Mouse (Mus musculus) ovary, postnatal 10 days (tissue): Measurements from ENCODE around the gene Lce1c.
"Not testable (repeated sequence)": the region's sequence is repeated elsewhere in the genome, so short reads cannot be mapped to it uniquely, and the experiment has no call there.

Experiments used
- DNase-seq: peaks from one replicate; pipeline ENCODE4 v3.0.0; 2022; ENCODE audit warnings: low spot score

Lce1c gene

DNA sequence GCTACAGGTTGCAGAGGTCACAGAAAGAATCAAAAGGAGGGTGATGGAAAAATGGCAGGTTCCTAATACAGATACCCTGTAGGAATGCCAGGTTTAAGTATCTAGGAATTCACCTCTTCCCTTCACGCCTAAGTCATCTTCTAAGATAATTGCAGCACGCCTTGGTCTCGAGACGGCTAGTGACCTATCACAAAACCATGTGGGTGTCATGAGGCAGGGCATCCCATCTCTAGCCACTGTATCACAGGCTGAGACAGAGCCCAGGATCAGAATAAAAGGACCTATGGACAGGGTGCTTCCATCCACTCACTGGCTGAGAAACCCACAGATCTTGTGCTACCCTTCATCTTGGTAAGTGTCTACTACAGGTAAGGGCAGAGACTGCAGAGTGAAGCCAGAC is at the start of gene Lce1c:
Gene Lce1c, plus strand, starts transcription at position 301 of the 400 bp plus-strand sequence.
- no peak for DNase-seq

- no peak for DNase-seq
These were observed 41.0 kb upstream of the Lce1c start for GRCm38 (mm10) chr3:92637745-92638652.

GRCm38 (mm10) chr3:92638653-92638991 is 40.4 kb upstream of the Lce1c start:
- no peak for DNase-seq

GRCm38 (mm10) chr3:92639854-92640253 is 39.2 kb upstream of the Lce1c start:
- DNase-seq, result no peak

DNA sequence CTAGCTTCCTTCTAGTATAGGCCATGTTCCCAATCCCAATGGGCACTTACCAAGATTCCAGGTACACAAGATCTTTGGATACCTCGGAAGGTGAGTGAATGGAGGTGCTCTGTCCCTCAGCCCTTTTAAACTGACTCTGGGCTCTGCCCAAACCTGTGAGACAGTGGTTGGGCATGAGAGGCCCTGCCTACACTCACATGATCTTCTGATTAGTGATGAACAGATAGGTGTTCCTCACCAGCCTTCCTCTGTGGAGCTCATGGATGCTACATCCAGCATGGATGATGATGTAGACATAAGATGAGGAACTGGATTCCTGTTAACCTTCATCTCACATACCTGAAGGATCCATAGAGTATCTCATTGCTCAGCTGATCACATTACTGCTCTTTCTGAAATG is 30.8 kb upstream of the Lce1c start, which contains the start of gene Lce1a1:
Gene Lce1a1, minus strand, starts transcription at position 101 of the 400 bp plus-strand sequence.
- no peak for DNase-seq

GRCm38 (mm10) chr3:92656826-92657225 is 22.2 kb upstream of the Lce1c start, which contains the start of gene Lce1b:
Lce1b (minus strand) TSS chr3:92656926.
- no peak for DNase-seq

DNA sequence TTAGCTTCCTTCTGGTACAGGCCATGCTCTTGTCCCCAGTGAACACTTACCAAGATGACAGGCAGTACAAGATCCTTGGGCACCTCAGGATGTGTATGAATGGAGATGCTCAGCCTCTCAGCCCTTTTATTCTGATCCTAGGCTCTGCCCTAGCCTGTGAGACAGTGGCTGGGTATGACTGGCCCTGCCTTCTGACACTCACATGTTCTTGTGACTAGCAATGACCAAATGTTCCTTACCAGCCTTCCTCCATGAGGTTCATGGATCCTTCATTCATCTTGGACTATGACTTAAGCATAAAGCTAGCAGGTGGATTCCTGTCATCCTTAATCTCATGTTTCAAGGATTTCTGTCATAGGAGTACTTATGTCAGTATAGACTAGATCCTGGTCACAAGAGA is 8.8 kb upstream of the Lce1c start, which contains the start of gene Lce1a2:
Gene Lce1a2, minus strand, starts transcription at position 101 of the 400 bp plus-strand sequence.
- no peak for DNase-seq

DNA sequence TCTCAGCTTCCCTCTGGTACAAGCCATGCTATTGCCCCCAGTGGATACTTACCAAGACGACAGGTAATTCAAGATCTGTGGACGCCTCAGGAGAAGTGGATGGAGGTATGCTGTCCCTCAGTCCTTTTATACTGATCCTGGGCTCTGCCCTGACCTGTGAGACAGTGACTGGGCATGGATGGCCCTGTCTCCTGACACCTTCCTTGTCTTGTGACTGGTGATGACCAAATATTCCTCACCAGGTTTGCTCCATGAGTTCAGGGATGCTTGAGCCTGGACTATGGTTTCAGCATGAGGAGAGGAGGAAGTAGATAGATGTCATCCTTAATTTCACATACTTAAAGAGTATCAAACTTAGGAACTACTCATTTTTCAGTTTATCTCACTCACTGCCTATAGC is 8.1 kb downstream of the Lce1c start, which contains the start of gene Lce1d:
Gene Lce1d, minus strand, starts transcription at position 101 of the 400 bp plus-strand sequence.
- no peak for DNase-seq

GRCm38 (mm10) chr3:92689154-92689553 is 10.1 kb downstream of the Lce1c start:
- not testable (repeated sequence) for DNase-seq

GRCm38 (mm10) chr3:92691688-92692087 is 12.6 kb downstream of the Lce1c start:
- DNase-seq, result no peak

- no peak for DNase-seq
These were observed 15.6 kb downstream of the Lce1c start for GRCm38 (mm10) chr3:92694613-92695012.

DNA sequence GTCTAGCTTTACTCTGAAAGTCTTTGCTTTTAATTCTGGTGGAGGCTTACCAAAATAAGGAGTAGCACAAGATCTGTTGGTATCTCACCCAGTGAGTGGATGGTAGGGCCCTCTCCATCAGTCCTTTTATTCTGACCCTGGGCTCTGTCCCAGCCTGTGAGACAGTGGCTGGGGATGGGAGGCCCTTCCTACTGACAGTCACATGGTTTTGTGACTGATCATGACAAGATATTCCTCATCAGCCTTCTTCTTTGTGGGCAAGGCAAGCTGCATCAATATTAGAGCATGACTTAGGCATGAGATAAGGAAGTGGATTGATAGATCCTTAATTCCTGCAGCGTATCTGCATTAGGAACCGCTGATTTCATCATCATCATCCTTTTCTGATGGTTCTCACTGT is 29.9 kb downstream of the Lce1c start, which contains the start of gene Lce1e:
Gene Lce1e, minus strand, starts transcription at position 101 of the 400 bp plus-strand sequence.
- no peak for DNase-seq

DNA sequence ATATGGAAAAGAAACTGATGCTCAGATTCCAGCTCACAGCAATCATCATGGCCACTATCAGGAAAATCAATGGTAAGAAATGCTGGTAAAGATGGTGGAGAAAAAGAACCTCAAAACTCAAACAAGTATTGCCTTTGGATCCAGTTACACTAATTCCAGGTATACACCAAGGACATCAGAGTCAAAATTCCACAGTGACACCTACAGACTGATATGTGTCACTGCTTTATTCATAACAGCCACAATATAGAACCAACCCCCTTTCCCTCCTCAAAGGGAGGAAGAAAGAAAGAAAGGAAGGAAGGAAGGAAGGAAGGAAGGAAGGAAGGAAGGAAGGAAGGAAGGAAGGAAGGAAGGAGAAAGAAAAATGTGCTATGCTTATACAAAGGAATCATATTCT is 36.1 kb downstream of the Lce1c start:
- DNase-seq, result no peak

- DNase-seq, result no peak
These were observed 41.2 kb downstream of the Lce1c start, which contains the start of gene Lce1f for GRCm38 (mm10) chr3:92720250-92720649. Lce1f (minus strand) TSS chr3:92720350.

GRCm38 (mm10) chr3:92722631-92723030 is 43.6 kb downstream of the Lce1c start:
- no peak for DNase-seq
